Mouse (Mus musculus) ES-E14 (cell line): ENCODE measurements around the gene Gm7173. TPM values are rescaled to one million over a fixed set of nuclear protein-coding genes. Genes with fewer than 3 reads are reported as not detected.

ENCODE experiments used
- DNase-seq: peaks from one replicate; pipeline ENCODE4 v3.0.0-alpha.2; 2013; ENCODE audit warnings: low read depth, low spot score
- H3K27ac ChIP-seq: 2 replicates; pipeline ENCODE4 v1.5.1; 2012; ENCODE audit warnings: low read depth, mild to moderate bottlenecking, low read length, moderate library complexity, mixed read lengths; ENCODE audit not compliant: poor library complexity, insufficient read depth, severe bottlenecking
- H3K36me3 ChIP-seq: 2 replicates; pipeline ENCODE4 v1.6.1; 2012; ENCODE audit warnings: mild to moderate bottlenecking, low read length, moderate library complexity, mixed read lengths; ENCODE audit not compliant: control insufficient read depth, poor library complexity, insufficient read depth, severe bottlenecking
- H3K4me1 ChIP-seq, 2 experiments: fragments of 150-350 bp in 1 of 2; sonication (generic) in 1 of 2; 2 replicates each; pipeline ENCODE4 v1.6.1; 2012; ENCODE audit warnings: low read length in 2 of 2, mild to moderate bottlenecking in 1 of 2, mixed read lengths in 1 of 2; ENCODE audit not compliant: control insufficient read depth in 2 of 2, insufficient read depth in 2 of 2, poor library complexity in 1 of 2
- H3K4me3 ChIP-seq, 2 experiments: fragments of 150-350 bp in 1 of 2; sonication (generic) in 1 of 2; 2 replicates each; pipeline ENCODE4 v1.5.1; 2012; ENCODE audit warnings: low read length in 2 of 2, low read depth in 1 of 2, mild to moderate bottlenecking in 1 of 2, mixed read lengths in 1 of 2; ENCODE audit not compliant: insufficient read depth in 1 of 2, poor library complexity in 1 of 2, severe bottlenecking in 1 of 2
- H3K9ac ChIP-seq: 2 replicates; pipeline ENCODE4 v1.6.1; 2012; ENCODE audit warnings: low read depth, mild to moderate bottlenecking, low read length, mixed read lengths; ENCODE audit not compliant: poor library complexity, insufficient read depth, severe bottlenecking
- H3K9me3 ChIP-seq: fragments of 150-350 bp; sonication (generic); 2 replicates; pipeline ENCODE4 v1.6.1; 2012; ENCODE audit warnings: low read depth, mild to moderate bottlenecking, low read length; ENCODE audit not compliant: control insufficient read depth, insufficient read depth
- CHD2 ChIP-seq: IDR thresholded peaks from 2 replicates; pipeline ENCODE4 v1.6.1; 2014; ENCODE audit warnings: mild to moderate bottlenecking, low read depth, low read length, inconsistent platforms
- HCFC1 ChIP-seq: IDR thresholded peaks from 2 replicates; pipeline ENCODE4 v1.6.1; 2012; ENCODE audit warnings: low read length, inconsistent platforms, borderline replicate concordance; ENCODE audit not compliant: insufficient read depth
- MAFK ChIP-seq: IDR thresholded peaks from 2 replicates; pipeline ENCODE4 v1.6.1; 2014; ENCODE audit warnings: mild to moderate bottlenecking, low read depth, low read length, inconsistent platforms; ENCODE audit not compliant: insufficient read depth
- ZC3H11A ChIP-seq: IDR thresholded peaks from 2 replicates; pipeline ENCODE4 v1.6.1; 2012; ENCODE audit warnings: low read depth, mild to moderate bottlenecking, inconsistent platforms, low read length, borderline replicate concordance
- ZNF384 ChIP-seq: IDR thresholded peaks from 2 replicates; pipeline ENCODE4 v1.6.1; 2012; ENCODE audit warnings: low read depth, low read length, inconsistent platforms
- in situ Hi-C, 2 experiments: fragments of 600-800 bp; cut with MboI; formaldehyde crosslinking; loops; one replicate each; pipeline ENCODE4 v1.15.1; 2025; ENCODE audit warnings: low sequenced_read_pairs in 2 of 2, inconsistent platforms in 1 of 2; ENCODE audit not compliant: unreplicated experiment in 2 of 2
- total RNA-seq: library from RNA; depleted of rRNA; stranded (reverse); fragments of 300-350 nt; gene quantifications from 2 replicates; pipeline ENCODE4 v1.2.3, GENCODE M21; 2012; rRNA removed

The Gm7173 gene
- 0.58 and 0.71 TPM in 2 replicates for total RNA-seq

GRCm38 (mm10) chrX:79516977-79517645 is at the start of gene Gm7173:
Gene Gm7173, minus strand, starts transcription at chrX:79517285.
- no peaks in the 10 kb centered on the region for H3K36me3 ChIP-seq
- TF ChIP-seq ZNF384 (no peak), ZC3H11A (no peak), HCFC1 (no peak), CHD2 (no peak), MAFK (no peak)
- H3K4me1 ChIP-seq: no peaks in the 10 kb centered on the region
- DNase-seq: peak; percentile 11
- H3K9ac ChIP-seq: no peak within 1 kb of the TSS
- H3K27ac ChIP-seq: no peak within 1 kb of the TSS
- no peaks in the 10 kb centered on the region for H3K9me3 ChIP-seq
- H3K4me3 ChIP-seq: peak within 1 kb of the TSS; percentile 17 to 64; a peak in 3 of 4 replicates
- in situ Hi-C loops: no loop called here

GRCm38 (mm10) chrX:79517646-79518016 is 546 bp upstream of the Gm7173 start:
- H3K4me3 ChIP-seq: no peak overlapping the region
- no peak overlapping the region for H3K9ac ChIP-seq
- in situ Hi-C loops: no loop called here
- H3K27ac ChIP-seq: no peak overlapping the region
- TF ChIP-seq CHD2 (no peak), HCFC1 (no peak), ZNF384 (no peak), ZC3H11A (no peak), MAFK (no peak)
- H3K4me1 ChIP-seq: no peaks in the 10 kb centered on the region
- no peak for DNase-seq
- H3K9me3 ChIP-seq: no peaks in the 10 kb centered on the region
- H3K36me3 ChIP-seq: no peaks in the 10 kb centered on the region

GRCm38 (mm10) chrX:79316790-79317189 is 200.3 kb downstream of the Gm7173 start:
- Histone ChIP-seq H3K27ac (no peak overlapping the region), H3K9me3 (no peaks in the 10 kb centered on the region), H3K36me3 (no peaks in the 10 kb centered on the region), H3K4me3 (no peak overlapping the region), H3K9ac (no peak overlapping the region), H3K4me1 (no peaks in the 10 kb centered on the region; a peak in 1 of 4 replicates)
- in situ Hi-C loops: no loop called here
- peak; percentile 19 for DNase-seq
- TF ChIP-seq ZC3H11A: no peak
- no peak for TF ChIP-seq MAFK
- no peak for TF ChIP-seq CHD2
- TF ChIP-seq HCFC1: no peak
- no peak for TF ChIP-seq ZNF384

Other genes with a start within 250 kb of the Gm7173 start
- gene Mageb16, start 154.2 kb upstream of the Gm7173 start, total RNA-seq: 43.4 and 46.3 TPM in 2 replicates